Mouse (Mus musculus) layer of hippocampus, adult 9-10 months (tissue): Measurements from ENCODE around the gene Fez2.

ENCODE experiments used
- DNase-seq: peaks from one replicate; pipeline ENCODE4 v3.0.0; 2022; ENCODE audit warnings: low spot score

The Fez2 gene

DNA sequence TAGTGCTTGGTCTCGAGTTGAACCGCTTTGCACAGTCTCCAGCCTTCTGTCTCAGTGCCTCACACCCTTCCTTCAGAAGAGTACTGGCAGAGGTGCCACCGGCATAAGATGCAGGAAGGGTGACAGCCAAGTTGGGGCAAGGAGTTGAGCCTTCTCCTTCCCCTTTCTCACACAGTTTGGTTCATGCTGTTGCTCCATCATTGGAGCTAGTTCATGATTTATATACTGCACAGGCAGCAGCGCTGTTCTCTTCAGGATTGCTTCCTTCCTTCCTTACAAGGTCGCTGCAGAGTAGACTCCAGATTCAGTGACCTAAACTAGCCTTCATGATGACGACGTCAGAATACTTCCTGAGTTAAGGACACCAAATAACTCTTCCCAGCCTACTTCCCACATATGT, 51.9 kb downstream of the Fez2 start:
- no peak for DNase-seq

DNA sequence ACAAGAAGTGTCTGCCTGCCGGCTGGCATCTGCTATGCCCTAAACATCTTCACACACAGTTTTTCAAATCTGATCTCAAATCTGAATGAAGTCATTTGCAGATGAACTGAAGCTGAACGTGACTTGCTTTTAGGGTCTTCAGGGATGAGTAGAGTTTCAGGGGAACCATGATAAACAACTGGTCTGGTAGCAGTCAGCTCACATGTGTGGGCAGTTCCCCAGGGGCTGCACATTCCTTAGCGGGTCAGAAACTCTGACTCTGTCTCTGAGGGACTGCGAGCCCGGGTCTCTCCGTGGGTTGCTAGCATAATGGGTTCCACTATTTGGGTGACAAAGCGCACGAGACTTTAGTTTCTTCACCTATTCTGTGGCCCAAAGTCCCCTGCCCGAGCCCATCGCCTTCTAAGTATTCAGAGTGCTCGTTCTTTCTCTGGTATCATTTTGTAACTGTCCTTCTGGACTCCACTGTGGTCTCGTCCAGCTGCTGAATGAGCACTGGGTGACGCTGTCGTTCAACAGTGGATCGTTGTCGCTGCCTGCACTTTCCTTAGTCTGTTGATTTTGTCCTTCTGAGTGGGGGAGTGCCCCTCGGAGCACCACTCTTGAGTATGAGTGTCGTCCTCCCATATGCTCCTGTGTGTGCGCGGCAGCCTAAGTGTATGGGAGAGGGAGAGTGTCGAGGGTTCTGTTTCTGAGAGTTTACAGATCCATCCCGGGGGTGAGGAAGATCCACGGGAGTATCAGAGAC, 53.2 kb downstream of the Fez2 start:
- DNase-seq: no peak

DNA sequence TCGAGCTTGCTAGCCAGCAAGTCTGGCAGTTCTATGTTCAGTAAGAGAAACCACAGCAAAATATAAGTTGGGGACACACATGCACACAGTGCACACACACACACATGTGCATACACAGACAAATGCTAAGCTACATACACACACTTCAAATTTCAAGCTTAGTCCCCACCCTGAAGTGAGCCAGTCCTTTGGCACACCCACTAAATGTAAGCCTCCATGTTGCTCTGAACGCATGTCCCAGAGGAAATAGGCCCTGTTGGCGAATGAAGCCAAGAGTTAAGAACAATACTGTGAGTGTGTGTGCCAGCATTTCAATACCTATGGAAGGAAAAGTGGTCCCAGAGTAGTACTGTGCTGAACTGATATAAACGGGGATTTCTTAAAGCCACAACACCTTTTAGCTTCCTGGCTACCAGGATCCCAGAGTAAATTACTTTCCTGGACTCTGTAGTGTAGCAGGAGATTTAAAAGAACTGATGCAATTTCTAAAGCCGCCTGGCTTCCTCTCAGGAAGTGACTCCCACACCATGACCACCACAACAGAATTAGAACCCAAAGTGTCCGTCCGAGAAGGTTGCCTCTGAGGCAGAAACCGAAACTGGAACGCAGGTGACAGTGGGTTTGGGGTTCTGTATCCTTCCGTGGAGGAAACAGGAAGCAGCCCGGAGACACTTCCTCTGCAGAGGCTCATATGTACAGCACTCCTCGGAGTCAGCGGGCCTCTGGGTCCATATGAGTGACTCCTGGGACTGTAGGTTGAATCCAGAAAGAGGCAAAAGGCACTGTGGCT, 55.8 kb downstream of the Fez2 start:
- no peak for DNase-seq

DNA sequence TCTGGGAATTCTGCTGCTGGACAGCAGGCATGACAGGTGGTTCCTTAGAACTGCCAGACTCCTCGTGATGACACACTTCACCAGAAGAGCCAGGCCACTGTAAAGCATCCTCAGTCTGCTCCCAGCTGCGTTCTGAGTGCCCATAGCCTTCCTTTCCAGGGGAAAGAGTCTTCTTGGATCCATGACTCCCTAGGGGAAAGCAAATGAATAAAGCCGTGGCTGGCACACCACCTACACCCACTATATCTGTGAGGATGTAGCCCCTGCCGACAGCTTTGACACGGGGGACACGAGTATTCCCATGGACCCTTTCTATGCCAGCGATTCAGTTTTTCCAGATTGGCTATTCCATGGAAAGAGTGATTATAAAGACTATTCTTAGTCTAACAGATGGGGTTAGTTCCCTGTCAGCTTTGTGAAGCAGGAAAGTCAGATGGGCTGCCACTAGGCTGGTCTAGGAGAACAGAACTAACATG, 59.7 kb downstream of the Fez2 start:
- peak; percentile 42 for DNase-seq

DNA sequence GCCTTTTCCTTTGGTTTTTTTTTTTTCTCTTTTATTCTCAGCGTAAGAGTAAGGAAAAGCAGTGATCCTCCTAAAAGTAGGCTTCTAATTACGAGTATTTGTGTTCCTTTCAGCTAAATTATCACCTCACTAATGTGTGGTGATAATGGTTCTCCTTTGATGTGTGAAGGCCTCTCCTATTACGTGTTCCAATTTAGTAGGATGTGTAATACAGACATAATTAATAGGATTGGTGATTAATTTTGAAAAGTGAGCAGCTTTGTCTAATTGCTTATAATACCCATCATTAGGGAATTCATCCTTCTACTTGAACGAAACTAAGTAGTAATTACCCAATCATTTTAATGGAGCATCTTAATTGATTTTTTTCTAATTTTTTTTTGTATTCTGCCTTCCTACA, 60.2 kb downstream of the Fez2 start:
- DNase-seq: no peak

DNA sequence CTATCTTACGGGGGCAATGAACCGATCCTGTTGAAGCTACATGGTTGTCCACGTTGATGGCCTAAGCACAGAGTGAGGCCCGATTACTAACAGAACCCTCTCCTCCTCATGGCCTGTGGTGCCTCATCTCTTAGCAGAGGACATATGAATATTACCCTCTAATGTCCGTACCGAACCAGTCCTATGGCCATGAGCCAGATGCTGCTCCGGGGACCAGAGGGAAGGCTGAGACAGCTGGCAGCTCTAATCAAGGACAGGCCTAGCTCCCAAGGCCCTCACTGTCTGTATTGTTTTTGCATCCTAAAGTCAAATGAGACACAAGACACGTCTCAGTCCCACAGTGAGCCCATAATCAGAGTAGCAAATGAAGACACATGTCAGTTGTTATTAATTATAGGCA, 62.3 kb downstream of the Fez2 start:
- no peak for DNase-seq

DNA sequence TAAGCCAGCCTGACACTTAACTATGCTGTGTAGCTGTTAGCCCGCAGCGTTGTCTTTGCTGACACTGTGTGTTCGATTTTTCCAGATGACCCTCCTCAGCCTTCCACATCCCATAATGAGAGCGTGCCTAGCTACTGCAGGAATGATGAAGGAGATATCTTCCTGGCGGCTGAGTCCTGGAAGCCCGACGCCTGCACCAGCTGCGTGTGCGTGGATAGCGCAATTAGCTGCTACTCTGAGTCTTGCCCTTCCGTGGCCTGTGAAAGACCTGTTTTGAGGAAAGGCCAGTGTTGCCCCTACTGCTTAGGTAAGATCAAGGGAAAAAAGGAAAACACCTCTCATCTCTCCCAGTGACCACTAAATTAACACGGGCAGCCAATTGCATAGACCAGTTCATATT, 63.1 kb downstream of the Fez2 start:
- DNase-seq: no peak

DNA sequence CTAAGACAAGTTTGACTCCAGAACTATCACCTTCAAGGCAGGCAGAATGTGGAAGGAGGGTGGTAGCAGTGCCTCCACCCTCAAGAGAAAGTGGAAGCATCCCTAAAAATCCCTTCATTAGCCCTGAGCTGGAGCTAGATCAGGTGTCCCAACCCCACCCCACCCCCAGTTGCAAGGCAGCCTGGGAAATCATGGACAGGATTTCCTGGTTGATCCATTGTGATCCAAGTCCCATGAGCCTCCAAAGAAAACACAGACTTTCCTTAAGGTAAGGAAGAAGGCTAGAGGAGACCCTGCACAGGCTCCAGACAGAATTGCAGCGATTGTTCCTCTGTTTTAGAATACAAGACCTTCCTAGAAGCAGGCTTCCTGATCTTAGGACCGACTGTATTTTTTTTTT, 63.5 kb downstream of the Fez2 start:
- no peak for DNase-seq

DNA sequence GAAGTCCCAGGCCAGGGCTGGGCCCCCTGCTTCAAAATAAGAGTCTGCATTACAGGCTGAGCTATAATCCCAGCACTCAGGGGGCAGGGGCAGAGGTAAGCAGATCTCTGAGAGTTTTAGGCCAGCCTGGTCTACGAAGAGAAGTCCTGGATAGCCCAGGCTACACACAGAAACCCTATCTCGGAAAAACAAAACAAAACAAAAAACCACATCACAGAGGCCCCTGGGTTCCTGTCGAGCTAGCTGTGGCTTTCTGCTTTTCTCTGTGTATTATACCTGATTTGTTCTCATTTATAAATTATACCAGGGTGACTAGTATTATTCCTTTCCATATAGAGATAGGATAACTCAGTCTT, 65.5 kb downstream of the Fez2 start:
- no peak for DNase-seq

DNA sequence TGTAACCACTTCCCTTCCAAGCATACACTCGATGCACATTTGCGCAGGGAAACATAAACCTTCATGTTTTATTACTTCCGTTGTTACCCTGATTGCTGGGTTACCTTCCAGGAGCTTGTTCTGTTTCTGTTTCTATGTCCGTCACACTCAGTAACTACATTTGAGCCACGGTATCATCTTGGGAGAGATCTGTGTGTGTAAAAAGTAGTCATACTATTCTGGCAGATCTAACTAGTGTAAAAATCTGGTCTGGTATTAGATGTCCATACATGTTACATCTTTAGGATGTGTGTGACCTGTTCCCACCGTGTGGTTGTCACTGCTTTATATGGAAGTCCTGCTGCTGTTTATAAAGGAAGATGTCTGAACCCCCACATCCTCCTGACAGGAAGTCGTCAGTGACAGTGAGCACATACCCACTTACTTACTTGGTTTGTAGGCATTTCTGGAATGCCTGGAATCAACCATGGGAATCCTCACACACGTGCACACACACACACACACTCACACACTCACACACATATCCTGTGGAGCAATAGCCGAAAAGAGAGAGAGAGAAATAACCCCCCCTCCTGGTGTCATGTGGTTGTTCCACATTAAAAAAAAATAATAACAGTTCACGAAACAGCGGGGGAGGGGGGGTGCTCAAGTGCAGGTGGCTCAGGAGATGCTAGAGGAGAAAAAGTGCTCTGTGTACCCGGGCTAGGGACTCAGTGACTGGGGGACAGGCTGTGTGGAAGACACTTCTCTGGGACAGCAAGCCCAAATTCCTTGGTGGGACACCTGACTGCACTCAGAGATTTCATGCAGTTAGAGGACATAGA, 66.1 kb downstream of the Fez2 start:
- DNase-seq: no peak

DNA sequence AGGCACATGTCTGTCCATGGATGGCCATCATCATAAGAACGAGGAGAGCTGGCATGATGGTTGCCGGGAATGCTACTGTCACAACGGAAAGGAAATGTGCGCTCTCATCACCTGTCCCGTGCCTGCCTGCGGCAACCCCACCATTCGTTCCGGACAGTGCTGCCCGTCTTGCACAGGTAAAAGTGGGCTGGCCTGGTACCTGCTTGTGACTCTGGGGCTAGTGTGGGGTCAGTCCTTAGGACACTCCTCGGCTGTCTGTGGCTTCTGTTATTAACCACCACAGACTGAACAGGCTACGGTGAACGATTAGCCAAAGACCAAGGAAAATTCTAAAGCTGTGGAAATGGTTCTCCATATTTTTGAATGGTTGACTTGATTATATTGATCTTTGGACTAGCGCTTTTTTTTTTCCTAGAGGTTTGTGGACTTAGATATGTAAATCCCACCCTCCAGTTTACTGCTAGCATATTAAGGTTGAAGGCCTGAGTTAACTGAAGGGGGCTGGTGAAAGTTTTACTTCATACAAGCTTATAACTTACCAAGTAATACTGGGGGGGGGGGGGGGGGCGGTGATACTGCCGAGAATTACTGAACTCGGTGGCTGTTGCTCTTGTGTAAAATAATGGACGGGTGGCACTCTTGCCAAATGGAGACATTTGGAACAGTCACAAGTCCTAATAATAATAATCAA, 70.7 kb downstream of the Fez2 start:
- no peak for DNase-seq

DNA sequence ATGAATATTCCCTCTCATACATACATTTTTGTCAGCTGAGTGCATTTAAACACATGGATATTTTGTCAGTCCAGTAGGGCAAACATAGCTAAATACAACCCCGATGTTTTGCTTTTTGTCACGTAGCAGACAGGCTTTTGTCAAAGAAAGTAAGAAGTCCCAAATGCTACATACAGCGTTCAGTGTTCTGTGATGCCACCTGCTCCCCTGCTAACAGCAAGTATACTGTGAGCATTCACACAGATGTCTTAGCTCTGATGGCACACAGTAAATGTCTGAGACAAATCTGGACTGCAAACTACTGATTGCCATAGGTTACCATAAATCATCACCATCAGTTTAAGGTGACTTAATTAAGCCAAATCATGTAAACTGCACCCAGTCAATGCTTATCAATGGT, 74.3 kb downstream of the Fez2 start:
- no peak for DNase-seq

DNA sequence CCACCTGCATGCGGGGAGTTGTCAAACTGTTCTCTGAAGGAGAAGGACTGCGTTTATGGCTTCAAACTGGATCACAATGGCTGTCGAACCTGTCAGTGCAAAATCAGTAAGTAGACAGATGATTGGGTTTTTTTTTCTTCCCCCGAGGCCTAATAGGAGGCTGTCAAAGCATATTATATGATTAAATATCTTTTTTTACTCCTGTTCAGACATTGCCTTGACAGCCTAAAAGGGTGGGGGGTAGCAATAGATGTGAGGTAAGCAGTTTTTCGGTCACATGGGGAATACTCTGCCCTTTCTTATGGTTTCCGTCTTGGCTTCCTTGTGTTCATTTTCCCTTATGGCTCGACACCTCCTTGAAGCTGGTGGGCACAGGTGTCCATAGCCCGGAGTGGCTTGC, 82.7 kb downstream of the Fez2 start:
- no peak for DNase-seq

DNA sequence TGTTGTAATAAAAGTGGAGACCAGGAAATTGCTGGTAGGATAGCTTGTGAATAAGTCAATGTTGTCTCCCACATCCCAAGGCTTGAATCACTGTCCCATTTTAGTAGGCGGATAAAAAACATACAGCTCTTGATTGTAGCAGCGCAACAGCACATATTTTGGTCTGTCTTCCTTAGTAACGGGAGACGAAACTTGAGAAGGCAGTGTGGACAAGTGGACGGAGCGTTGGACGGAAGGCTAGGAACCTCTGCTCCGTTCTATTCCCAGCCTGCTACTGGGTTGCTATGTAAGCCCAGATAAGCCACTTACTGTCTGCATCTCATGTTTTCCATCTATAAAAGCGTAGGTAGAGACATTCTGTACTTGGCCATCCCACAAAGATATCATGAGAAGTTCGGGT, 84.7 kb downstream of the Fez2 start:
- DNase-seq: no peak

DNA sequence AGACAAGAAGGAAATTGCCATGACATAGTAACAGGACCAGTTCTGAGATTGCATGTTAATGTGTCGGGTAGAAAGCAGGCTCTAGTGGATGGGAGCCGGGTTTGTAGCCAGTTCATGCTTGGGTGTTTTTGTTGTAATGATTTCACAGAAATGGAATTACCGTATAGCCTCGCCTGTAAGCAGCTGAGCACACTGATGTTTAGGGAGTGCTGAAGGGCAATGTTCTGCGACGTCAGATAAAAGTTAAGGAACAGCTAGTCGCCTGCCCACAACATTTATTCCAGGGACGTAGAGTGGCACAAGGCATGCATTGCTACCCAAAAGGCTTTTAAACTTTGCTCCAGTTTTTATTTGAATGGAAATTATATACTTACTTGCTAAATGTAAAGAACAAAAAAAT, 86.5 kb downstream of the Fez2 start:
- no peak for DNase-seq

DNA sequence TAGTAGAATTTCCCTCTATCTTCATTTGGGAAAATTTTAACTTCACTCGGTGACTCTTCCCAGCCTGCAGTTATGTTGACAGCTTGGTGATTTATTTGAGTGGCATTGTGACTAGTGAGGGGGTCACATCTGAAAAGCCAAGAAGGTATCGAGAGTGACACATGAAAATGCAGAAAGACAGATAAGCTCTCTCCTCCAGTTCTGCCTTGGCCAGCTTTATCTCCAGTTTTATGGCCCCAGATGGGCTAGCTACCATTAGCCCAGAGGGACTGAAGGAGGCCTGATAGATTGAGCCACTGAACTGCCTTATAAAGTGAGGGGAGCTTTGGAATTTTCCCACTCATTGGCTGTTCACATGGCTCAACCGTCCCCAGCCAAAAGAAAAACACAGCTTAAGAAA, 89.7 kb downstream of the Fez2 start:
- DNase-seq: no peak

DNA sequence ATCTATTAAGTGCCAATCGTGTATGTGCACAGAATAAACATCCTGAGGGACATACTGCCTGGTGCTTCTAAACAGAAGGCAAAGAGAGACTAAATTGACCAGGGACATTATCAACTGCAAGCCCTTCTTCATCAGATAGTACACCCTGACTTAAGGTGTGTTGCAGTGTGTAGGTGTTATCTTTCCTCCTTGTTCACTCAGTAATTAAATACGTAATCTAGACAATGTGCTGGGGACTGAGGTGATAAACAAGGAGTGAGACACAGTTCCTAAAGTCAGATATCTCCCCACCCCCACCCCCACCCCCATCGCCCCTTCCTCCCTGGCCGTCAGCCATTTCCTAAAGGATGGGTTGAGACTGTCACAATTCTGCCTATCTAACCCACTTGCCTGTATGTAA, 90.8 kb downstream of the Fez2 start:
- DNase-seq: no peak

DNA sequence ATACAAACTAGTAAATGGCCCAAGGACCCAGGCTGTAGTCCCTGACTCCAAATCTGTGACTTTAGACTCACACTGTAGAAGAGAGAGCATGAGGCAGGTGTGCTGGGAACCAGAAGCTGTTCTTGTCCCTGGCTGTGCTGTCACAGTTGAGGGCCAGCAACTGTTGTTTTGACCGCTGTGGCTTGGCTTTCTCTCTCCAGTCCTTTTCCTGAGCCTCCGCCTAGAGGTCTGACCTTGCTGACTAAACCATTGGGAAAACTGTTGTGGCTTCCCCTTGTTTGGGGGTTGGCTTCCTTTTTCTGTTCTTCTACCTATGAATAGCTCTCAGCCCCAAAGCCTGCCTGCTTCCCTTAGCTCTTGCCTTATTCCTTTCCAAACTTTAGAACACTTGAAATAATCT, 91.6 kb downstream of the Fez2 start:
- DNase-seq: no peak

DNA sequence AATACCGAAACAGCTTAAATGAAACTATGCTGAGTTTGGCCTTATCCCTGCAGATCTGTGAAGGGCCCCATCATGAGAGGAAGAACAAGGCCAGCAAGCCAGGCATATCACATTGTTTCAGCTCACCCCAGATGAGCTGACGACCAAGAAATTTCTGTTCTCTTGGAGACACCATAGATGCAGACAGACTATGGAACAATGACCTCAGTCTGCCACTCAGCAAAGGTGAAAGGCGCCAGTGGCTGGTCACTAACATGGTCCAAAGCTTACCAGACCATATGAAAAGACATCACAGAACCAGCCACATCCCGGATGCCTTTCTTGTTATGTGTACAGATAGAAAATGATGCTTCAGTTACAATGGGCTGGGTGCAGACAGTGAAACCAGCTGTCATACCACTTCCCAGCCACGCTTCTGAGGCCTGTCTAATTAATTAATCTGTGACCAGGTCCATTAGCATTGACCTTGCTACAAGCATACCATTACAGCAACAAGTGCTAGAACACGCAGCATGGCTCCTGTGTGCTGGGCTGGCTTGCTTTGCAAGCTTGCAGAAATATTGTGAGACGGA, 92.1 kb downstream of the Fez2 start:
- DNase-seq: no peak

DNA sequence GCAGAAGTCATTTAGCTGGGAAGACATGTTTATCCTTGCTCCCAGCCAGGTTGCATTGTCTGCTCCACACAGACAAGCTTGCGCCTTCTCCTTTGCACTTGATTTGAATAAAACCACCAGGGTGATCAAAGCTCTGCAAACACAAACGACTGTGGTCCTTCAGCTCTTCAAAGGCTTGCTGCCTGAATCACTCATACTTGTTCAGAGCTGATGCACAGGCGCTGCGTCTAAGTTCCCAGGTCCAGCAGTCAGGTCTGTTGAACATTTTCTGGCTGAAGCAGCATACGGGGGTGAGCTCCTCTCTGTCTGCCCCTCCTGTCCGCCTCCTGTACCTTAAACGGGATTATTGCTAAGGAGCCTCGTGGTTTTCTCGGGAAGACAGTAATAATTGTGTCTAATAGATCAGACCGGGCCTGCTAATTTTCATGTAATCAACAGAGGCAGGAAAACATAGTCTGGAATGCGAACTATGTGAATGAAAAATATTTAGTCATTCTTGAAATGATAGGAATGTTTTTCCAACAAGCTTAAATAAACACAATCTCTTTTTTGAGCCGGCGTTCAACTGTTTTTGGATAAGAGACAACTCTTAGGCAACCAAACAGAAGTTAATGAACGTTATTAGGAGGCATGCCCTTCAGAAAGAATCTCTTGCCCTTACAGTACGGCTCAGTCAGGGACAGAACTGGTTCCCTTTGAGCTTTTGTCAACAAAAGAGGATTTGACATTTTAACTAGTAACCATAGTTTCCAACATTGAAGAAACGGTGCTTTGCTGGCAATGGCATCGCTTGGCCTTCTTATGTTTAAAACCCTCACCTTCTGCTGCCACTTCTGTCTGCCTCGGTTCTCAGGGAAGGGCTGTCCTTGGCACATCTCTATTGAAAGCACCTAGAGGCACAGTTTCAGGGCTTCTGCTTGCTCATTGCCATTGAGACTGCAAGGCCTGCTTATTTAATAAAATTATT, 95.3 kb downstream of the Fez2 start:
- DNase-seq: no peak
